Mouse (Mus musculus) spleen, postnatal 0 days (tissue): Measurements from ENCODE around the gene Rap1b. TPM values are rescaled to one million over a fixed set of nuclear protein-coding genes. Genes with fewer than 3 reads are reported as not detected.

ENCODE experiments used
- polyA plus RNA-seq: library from polyadenylated mRNA; unstranded; fragments of >200 nt; fragmentation: Nextera tagmentation; extraction: Ambion mirVana; gene quantifications from 2 replicates; pipeline ENCODE4 v1.2.1, GENCODE M21; 2015

The Rap1b gene
- 142 and 166 TPM in 2 replicates for polyA plus RNA-seq

GRCm38 (mm10) chr10:117845597-117846259, at the start of gene Rap1b:
Gene Rap1b (minus strand): TSS chr10:117846035.

GRCm38 (mm10) chr10:117792141-117793091, 53.4 kb downstream of the Rap1b start, which contains the start of gene Nup107:
Gene Nup107 (minus strand): TSS chr10:117792705.

Other genes starting within 250 kb of the Rap1b start
- gene Cpm, start 216.5 kb downstream of the Rap1b start, polyA plus RNA-seq, result 0.93 and 1.2 TPM in 2 replicates
- 18.5 and 18.7 TPM in 2 replicates for gene Mdm2, start 135.3 kb downstream of the Rap1b start, polyA plus RNA-seq
- 2.8 and 3.5 TPM in 2 replicates for gene Slc35e3, start 99.7 kb downstream of the Rap1b start, polyA plus RNA-seq
- 34.6 and 41.3 TPM in 2 replicates for gene Nup107, start 53.3 kb downstream of the Rap1b start, polyA plus RNA-seq